8 mouse cellular contexts compared by ENCODE assay signal in genomic region chr2:144550529-144550928, GRCm38 (mm10). TPM values are rescaled to one million over a fixed set of nuclear protein-coding genes. Genes with fewer than 3 reads are reported as not detected.
A peak's percentile ranks its signal among the peaks of the same experiment; 100 is the strongest.
DNase-seq lines count a peak whose midpoint lies in the region; ATAC-seq and TF ChIP-seq lines count a peak whose summit lies in the region.

TSS of gene Rbbp9 (minus strand) at chr2:144550869.

- peak within 1 kb of the TSS; percentile 99 for H3ac ChIP-seq in C2C12 (ENCODE audit: control insufficient read depth, insufficient read length, low read depth)

- under 1% methylated on average over 17 of the region's 17 CpGs for WGBS in heart, embryonic 11.5 days (ENCODE audit: insufficient replicate concordance)
- WGBS in kidney, embryonic 14.5 days, result under 1% methylated on average over 17 of the region's 17 CpGs
- WGBS in limb, embryonic 13.5 days, result under 1% methylated on average over 17 of the region's 17 CpGs
- WGBS in midbrain, embryonic 14.5 days, result under 1% methylated on average over 17 of the region's 17 CpGs

- peaks cover 2% of the 10 kb centered on the region; the same call in 1 of the 2 replicates for H3K4me1 ChIP-seq in heart, embryonic 11.5 days (ENCODE audit: control insufficient read depth, insufficient read depth, low read length)
- peaks cover 8% of the 10 kb centered on the region; the same call in 1 of the 2 replicates for H3K4me1 ChIP-seq in kidney, embryonic 14.5 days (ENCODE audit: control insufficient read depth, insufficient read depth, low read length)
- peaks cover 7% of the 10 kb centered on the region; the same call in 1 of the 2 replicates for H3K4me1 ChIP-seq in limb, embryonic 13.5 days
- H3K4me1 ChIP-seq in midbrain, embryonic 14.5 days (ENCODE audit: control insufficient read depth, insufficient read depth, low read length), result peaks cover 9% of the 10 kb centered on the region; the same call in 1 of the 2 replicates

- H3K36me3 ChIP-seq in C2C12 (ENCODE audit: control insufficient read depth, insufficient read depth), result no peaks in the 10 kb centered on the region
- H3K36me3 ChIP-seq in heart, embryonic 11.5 days (ENCODE audit: control insufficient read depth, insufficient read depth, low read length), result no peaks in the 10 kb centered on the region; the same call in 1 of the 2 replicates
- peaks cover 14% of the 10 kb centered on the region; the same call in 1 of the 2 replicates for H3K36me3 ChIP-seq in kidney, embryonic 14.5 days (ENCODE audit: control insufficient read depth, insufficient read depth, low read length)
- H3K36me3 ChIP-seq in limb, embryonic 13.5 days, result peaks cover 19% of the 10 kb centered on the region
- H3K36me3 ChIP-seq in midbrain, embryonic 14.5 days (ENCODE audit: control insufficient read depth, insufficient read depth, low read length), result peaks cover 23% of the 10 kb centered on the region

- H3K79me3 ChIP-seq in C2C12 (ENCODE audit: low read depth), result no peaks in the 10 kb centered on the region

- ATAC-seq in erythroblast, adult 5-6 weeks (replicated peaks; ENCODE audit: low FRiP score, poor library complexity, severe bottlenecking), result 0 out of 2 replicates have a peak, but pooled peaks have one; percentile 26
- ATAC-seq in heart, embryonic 11.5 days (replicated peaks; ENCODE audit: insufficient number of reproducible peaks, low FRiP score, low TSS enrichment), result peak; percentile 88
- ATAC-seq in kidney, embryonic 14.5 days (ENCODE audit: low FRiP score, low TSS enrichment), result peak; percentile 95
- ATAC-seq in limb, embryonic 13.5 days (ENCODE audit: low FRiP score, low read depth), result peak; percentile 96
- ATAC-seq in midbrain, embryonic 14.5 days (ENCODE audit: low FRiP score, low TSS enrichment), result peak; percentile 97

- peak within 1 kb of the TSS; percentile 47 for H3K4me3 ChIP-seq in C2C12 (ENCODE audit: insufficient read depth, poor library complexity, severe bottlenecking)
- peak within 1 kb of the TSS; percentile 74 for H3K4me3 ChIP-seq in heart, embryonic 11.5 days (ENCODE audit: low read depth, low read length)
- peak within 1 kb of the TSS; percentile 70 for H3K4me3 ChIP-seq in kidney, embryonic 14.5 days (ENCODE audit: low read length)
- H3K4me3 ChIP-seq in limb, embryonic 13.5 days, result peak within 1 kb of the TSS; percentile 64
- H3K4me3 ChIP-seq in midbrain, embryonic 14.5 days (replicated peaks; ENCODE audit: low read depth, low read length), result peak within 1 kb of the TSS; percentile 76

- no peaks in the 10 kb centered on the region for H3K79me2 ChIP-seq in C2C12 (ENCODE audit: control insufficient read depth, insufficient read depth)

- peak within 1 kb of the TSS; percentile 66 for H3K4me2 ChIP-seq in heart, embryonic 11.5 days
- H3K4me2 ChIP-seq in kidney, embryonic 14.5 days (replicated peaks; ENCODE audit: low read depth, low read length), result peak within 1 kb of the TSS; percentile 50
- H3K4me2 ChIP-seq in limb, embryonic 13.5 days (replicated peaks), result peak within 1 kb of the TSS; percentile 65
- H3K4me2 ChIP-seq in midbrain, embryonic 14.5 days (ENCODE audit: low read length), result peak within 1 kb of the TSS; percentile 70

- no peak within 1 kb of the TSS; the same call in 1 of the 2 replicates for H3K27ac ChIP-seq in heart, embryonic 11.5 days (ENCODE audit: low read depth, low read length)
- peak within 1 kb of the TSS; percentile 63; the same call in 1 of the 2 replicates for H3K27ac ChIP-seq in kidney, embryonic 14.5 days (ENCODE audit: low read depth, low read length)
- H3K27ac ChIP-seq in limb, embryonic 13.5 days, result peak within 1 kb of the TSS; percentile 89
- H3K27ac ChIP-seq in midbrain, embryonic 14.5 days (replicated peaks; ENCODE audit: low read depth, low read length), result peak within 1 kb of the TSS; percentile 86

- TF ChIP-seq CTCF in C2C12 (IDR thresholded peaks at IDR 0.05; ENCODE audit: control insufficient read depth, insufficient read depth, insufficient read length), result no peak

- no peaks in the 10 kb centered on the region for H3K9me3 ChIP-seq in heart, embryonic 11.5 days (replicated peaks; ENCODE audit: control insufficient read depth, low read length)
- no peaks in the 10 kb centered on the region for H3K9me3 ChIP-seq in kidney, embryonic 14.5 days (ENCODE audit: control insufficient read depth, low read length)
- H3K9me3 ChIP-seq in limb, embryonic 13.5 days, result no peaks in the 10 kb centered on the region
- H3K9me3 ChIP-seq in midbrain, embryonic 14.5 days (ENCODE audit: control insufficient read depth, low read length), result no peaks in the 10 kb centered on the region

- DNase-seq in brain, adult 2 months (ENCODE audit: low read depth, low spot score), result peak; percentile 92
- peak; percentile 92 for DNase-seq in midbrain, embryonic 14.5 days
- DNase-seq in spleen, postnatal 10 days (ENCODE audit: low spot score in 2 of 2), result peak; percentile 24 to 44

- no peaks in the 10 kb centered on the region for H3K27me3 ChIP-seq in C2C12 (ENCODE audit: control insufficient read depth, insufficient read depth, insufficient read length)
- H3K27me3 ChIP-seq in heart, embryonic 11.5 days (ENCODE audit: control insufficient read depth, insufficient read depth, low read length), result no peaks in the 10 kb centered on the region
- H3K27me3 ChIP-seq in kidney, embryonic 14.5 days (ENCODE audit: control insufficient read depth, insufficient read depth, low read length), result no peaks in the 10 kb centered on the region
- no peaks in the 10 kb centered on the region for H3K27me3 ChIP-seq in limb, embryonic 13.5 days
- H3K27me3 ChIP-seq in midbrain, embryonic 14.5 days (ENCODE audit: control insufficient read depth, insufficient read depth, low read length), result no peaks in the 10 kb centered on the region

- peak within 1 kb of the TSS; percentile 88 for H3K9ac ChIP-seq in heart, embryonic 11.5 days (ENCODE audit: low read depth, low read length)
- peak within 1 kb of the TSS; percentile 79 for H3K9ac ChIP-seq in kidney, embryonic 14.5 days (ENCODE audit: low read depth, low read length)
- peak within 1 kb of the TSS; percentile 78 for H3K9ac ChIP-seq in limb, embryonic 13.5 days
- peak within 1 kb of the TSS; percentile 81 for H3K9ac ChIP-seq in midbrain, embryonic 14.5 days (replicated peaks; ENCODE audit: low read length)

TF ChIP-seq in C2C12, 6 proteins besides CTCF, POLR2A, EP300 and RAD21:
- TF ChIP-seq MYOD1 (IDR thresholded peaks at IDR 0.05; ENCODE audit: control insufficient read depth, insufficient read length, low read depth), result no peak
- no peak for TF ChIP-seq MYOG (IDR thresholded peaks at IDR 0.05; ENCODE audit: control insufficient read depth, extremely low read depth, insufficient read length)
- TF ChIP-seq USF1 (IDR thresholded peaks at IDR 0.05; ENCODE audit: low read depth), result no peak
- TF ChIP-seq CEBPB (IDR thresholded peaks at IDR 0.05; ENCODE audit: low read depth), result no peak
- TF ChIP-seq MAX (IDR thresholded peaks at IDR 0.05), result no peak

RNA-seq across cellular contexts. Expression of gene Rbbp9, which starts in this region (rescaled TPM):
- 6.0 TPM for polyA plus RNA-seq in C2C12 (2012; fragmentation: generic; extraction: Trizol)
- 1.3 and 2.3 TPM in 2 replicates for total RNA-seq in erythroblast, adult 5-6 weeks (2015; ENCODE audit: low replicate concordance)
- total RNA-seq in erythroblast, adult 5-6 weeks (2017; ENCODE audit: low replicate concordance), result 0.56 and 2.4 TPM in 2 replicates
- polyA plus RNA-seq in heart, embryonic 11.5 days (2014; fragmentation: Nextera tagmentation; extraction: Ambion mirVana), result 41.5 and 44.9 TPM in 2 replicates
- 67.1 and 84.7 TPM in 2 replicates for polyA plus RNA-seq in kidney, embryonic 14.5 days (2014; fragmentation: Nextera tagmentation; extraction: Ambion mirVana)
- polyA plus RNA-seq in limb, embryonic 13.5 days (2015; fragmentation: Nextera tagmentation; extraction: Ambion mirVana), result 68.0 and 68.8 TPM in 2 replicates
- polyA plus RNA-seq in midbrain, embryonic 14.5 days (2014; fragmentation: Nextera tagmentation; extraction: Ambion mirVana), result 55.6 and 64.4 TPM in 2 replicates

Comparison
In these comparisons a context has a peak if more than half of its experiments do, and no peak if none do; other contexts are left out.
1. DNase-seq: peak in every context shown above with its lines; median percentile 92 in brain, adult 2 months; 92 in midbrain, embryonic 14.5 days; 34 in spleen, postnatal 10 days.
2. ATAC-seq: peak in every context shown above with its lines; median percentile 97 in midbrain, embryonic 14.5 days; 96 in limb, embryonic 13.5 days; 95 in kidney, embryonic 14.5 days; 88 in heart, embryonic 11.5 days; 26 in erythroblast, adult 5-6 weeks.